11 mouse cellular contexts compared by ENCODE assay signal in genomic region chr15:103378665-103379356, GRCm38 (mm10). TPM values are rescaled to one million over a fixed set of nuclear protein-coding genes. Genes with fewer than 3 reads are reported as not detected.
DNase-seq lines count a peak whose midpoint lies in the region; ATAC-seq lines count a peak whose summit lies in the region.
"Had no signal": no experiment of that assay in that cellular context is flagged by ENCODE, and none has a peak within 500 bp of the region (broad histone marks: within the 10 kb centered on the region; RNA-seq: fewer than 3 reads in every experiment).

No protein-coding gene starts in this region.

- H3K27me3 ChIP-seq in kidney, embryonic 15.5 days = no peaks in the 10 kb centered on the region
- H3K27me3 ChIP-seq in kidney, embryonic 14.5 days (ENCODE audit: control insufficient read depth, insufficient read depth, low read length) = no peaks in the 10 kb centered on the region
- no peaks in the 10 kb centered on the region for H3K27me3 ChIP-seq in heart, embryonic 15.5 days
- H3K27me3 ChIP-seq in forebrain, embryonic 16.5 days (replicated peaks; ENCODE audit: control insufficient read depth, insufficient read depth, low read length) = no peaks in the 10 kb centered on the region
- H3K27me3 ChIP-seq in forebrain, embryonic 10.5 days (ENCODE audit: poor library complexity, severe bottlenecking) = no peaks in the 10 kb centered on the region

- no peaks in the 10 kb centered on the region for H3K9me3 ChIP-seq in kidney, embryonic 15.5 days (replicated peaks)
- H3K9me3 ChIP-seq in kidney, embryonic 14.5 days (ENCODE audit: control insufficient read depth, low read length) = no peaks in the 10 kb centered on the region
- no peaks in the 10 kb centered on the region for H3K9me3 ChIP-seq in heart, embryonic 15.5 days (replicated peaks)
- H3K9me3 ChIP-seq in forebrain, embryonic 16.5 days (ENCODE audit: control insufficient read depth, low read length) = no peaks in the 10 kb centered on the region
- no peaks in the 10 kb centered on the region for H3K9me3 ChIP-seq in forebrain, embryonic 10.5 days

- H3K4me1 ChIP-seq in kidney, embryonic 15.5 days = peaks cover 36% of the 10 kb centered on the region
- peaks cover 23% of the 10 kb centered on the region for H3K4me1 ChIP-seq in kidney, embryonic 14.5 days (ENCODE audit: control insufficient read depth, insufficient read depth, low read length)
- peaks cover 37% of the 10 kb centered on the region for H3K4me1 ChIP-seq in brown adipose tissue, adult 24 weeks (ENCODE audit: control insufficient read depth, insufficient read depth, insufficient read length, low read length)
- peaks cover 50% of the 10 kb centered on the region for H3K4me1 ChIP-seq in heart, embryonic 15.5 days (replicated peaks)
- no peaks in the 10 kb centered on the region; the same call in 1 of the 2 replicates for H3K4me1 ChIP-seq in forebrain, embryonic 16.5 days (replicated peaks; ENCODE audit: control insufficient read depth, insufficient read depth, low read length)
- peaks cover 23% of the 10 kb centered on the region for H3K4me1 ChIP-seq in forebrain, embryonic 10.5 days

- H3K9ac ChIP-seq in kidney, embryonic 15.5 days = no peak overlapping the region
- H3K9ac ChIP-seq in kidney, embryonic 14.5 days (ENCODE audit: low read depth, low read length) = no peak overlapping the region
- no peak overlapping the region for H3K9ac ChIP-seq in heart, embryonic 15.5 days
- H3K9ac ChIP-seq in forebrain, embryonic 16.5 days (replicated peaks; ENCODE audit: low read depth, low read length) = no peak overlapping the region

- H3K27ac ChIP-seq in kidney, embryonic 15.5 days = peak overlapping the region; percentile 28; the same call in 1 of the 2 replicates
- no peak overlapping the region for H3K27ac ChIP-seq in kidney, embryonic 14.5 days (ENCODE audit: low read depth, low read length)
- 0 out of 2 replicates have a peak overlapping the region, but pooled peaks have one; percentile 2 for H3K27ac ChIP-seq in brown adipose tissue, adult 24 weeks (replicated peaks; ENCODE audit: low read depth, low read length)
- H3K27ac ChIP-seq in heart, embryonic 15.5 days = peak overlapping the region; percentile 64
- no peak overlapping the region for H3K27ac ChIP-seq in forebrain, embryonic 16.5 days (ENCODE audit: low read length)
- no peak overlapping the region for H3K27ac ChIP-seq in forebrain, embryonic 10.5 days

- no peak overlapping the region for H3K4me2 ChIP-seq in kidney, embryonic 15.5 days
- no peak overlapping the region for H3K4me2 ChIP-seq in kidney, embryonic 14.5 days (replicated peaks; ENCODE audit: low read depth, low read length)
- no peak overlapping the region for H3K4me2 ChIP-seq in heart, embryonic 15.5 days
- H3K4me2 ChIP-seq in forebrain, embryonic 16.5 days (ENCODE audit: low read length) = no peak overlapping the region

- H3K36me3 ChIP-seq in kidney, embryonic 15.5 days = no peaks in the 10 kb centered on the region
- H3K36me3 ChIP-seq in kidney, embryonic 14.5 days (ENCODE audit: control insufficient read depth, insufficient read depth, low read length) = no peaks in the 10 kb centered on the region
- no peaks in the 10 kb centered on the region for H3K36me3 ChIP-seq in heart, embryonic 15.5 days
- no peaks in the 10 kb centered on the region for H3K36me3 ChIP-seq in forebrain, embryonic 16.5 days (ENCODE audit: control insufficient read depth, insufficient read depth)
- H3K36me3 ChIP-seq in forebrain, embryonic 10.5 days (replicated peaks) = no peaks in the 10 kb centered on the region

- H3K4me3 ChIP-seq in kidney, embryonic 15.5 days (replicated peaks) = no peak overlapping the region
- no peak overlapping the region for H3K4me3 ChIP-seq in kidney, embryonic 14.5 days (ENCODE audit: low read length)
- H3K4me3 ChIP-seq in brown adipose tissue, adult 24 weeks (ENCODE audit: insufficient read depth, low read depth, low read length) = no peak overlapping the region
- H3K4me3 ChIP-seq in heart, embryonic 15.5 days = no peak overlapping the region
- no peak overlapping the region for H3K4me3 ChIP-seq in forebrain, embryonic 16.5 days (replicated peaks; ENCODE audit: low read length)
- H3K4me3 ChIP-seq in forebrain, embryonic 10.5 days = no peak overlapping the region

- 46% methylated on average over 3 of the region's 3 CpGs for WGBS in kidney, embryonic 15.5 days
- WGBS in kidney, embryonic 14.5 days = 60% methylated on average over 3 of the region's 3 CpGs
- 22% methylated on average over 3 of the region's 3 CpGs for WGBS in heart, embryonic 15.5 days
- WGBS in forebrain, embryonic 16.5 days = 42% methylated on average over 3 of the region's 3 CpGs
- WGBS in forebrain, embryonic 10.5 days = 71% methylated on average over 3 of the region's 3 CpGs

- ATAC-seq in kidney, embryonic 15.5 days (replicated peaks; ENCODE audit: low FRiP score) = no peak
- ATAC-seq in kidney, embryonic 14.5 days (ENCODE audit: low FRiP score, low TSS enrichment) = no peak
- peak; percentile 50; the same call in 1 of the 2 replicates for ATAC-seq in heart, embryonic 15.5 days (replicated peaks; ENCODE audit: insufficient number of reproducible peaks, insufficient read depth, low FRiP score, low read depth)
- 0 out of 2 replicates have a peak, but pooled peaks have one; percentile 15 for ATAC-seq in megakaryocyte progenitor cell, adult 5-6 weeks (replicated peaks; ENCODE audit: poor library complexity)
- no peak for ATAC-seq in forebrain, embryonic 16.5 days
- ATAC-seq: forebrain, embryonic 14.5 days; inflammation-experienced regulatory T-cells, adult 6 months had no signal

- no peak for DNase-seq in forebrain, embryonic 10.5 days (ENCODE audit: extremely low spot score, low spot score)

RNA-seq across cellular contexts. Expression of gene Itga5, which starts 12.2 kb away (rescaled TPM):
- polyA plus RNA-seq in kidney, embryonic 15.5 days (2015; fragmentation: Nextera tagmentation; extraction: Ambion mirVana) = 32.8 and 41.3 TPM in 2 replicates
- 19.6 and 37.4 TPM in 2 replicates for polyA plus RNA-seq in kidney, embryonic 14.5 days (2014; fragmentation: Nextera tagmentation; extraction: Ambion mirVana)
- 2.7 and 5.3 TPM in 2 replicates for polyA plus RNA-seq in brown adipose tissue, adult 24 weeks (2012; ENCODE audit: insufficient read depth, insufficient read length, missing spikeins)
- 62.4 and 70.8 TPM in 2 replicates for polyA plus RNA-seq in heart, embryonic 15.5 days (2015; fragmentation: Nextera tagmentation; extraction: Ambion mirVana)
- 16.4 and 17.3 TPM in 2 replicates for total RNA-seq in megakaryocyte progenitor cell, adult 5-6 weeks (2015)
- total RNA-seq in megakaryocyte progenitor cell, adult 5-6 weeks (2017) = 8.4 and 10.5 TPM in 2 replicates
- 6.7 and 7.9 TPM in 2 replicates for polyA plus RNA-seq in forebrain, embryonic 16.5 days (2015; fragmentation: Nextera tagmentation; extraction: Ambion mirVana)
- polyA plus RNA-seq in forebrain, embryonic 10.5 days (2016; fragmentation: Nextera tagmentation; extraction: Ambion mirVana) = 22.8 and 25.6 TPM in 2 replicates

RNA-seq across cellular contexts. Expression of gene Zfp385a, which starts 38.9 kb away (rescaled TPM):
- polyA plus RNA-seq in kidney, embryonic 15.5 days (2015; fragmentation: Nextera tagmentation; extraction: Ambion mirVana) = 12.5 and 14.4 TPM in 2 replicates
- polyA plus RNA-seq in kidney, embryonic 14.5 days (2014; fragmentation: Nextera tagmentation; extraction: Ambion mirVana) = 12.3 and 18.2 TPM in 2 replicates
- polyA plus RNA-seq in brown adipose tissue, adult 24 weeks (2012; ENCODE audit: insufficient read depth, insufficient read length, missing spikeins) = 12.2 and 17.4 TPM in 2 replicates
- polyA plus RNA-seq in heart, embryonic 15.5 days (2015; fragmentation: Nextera tagmentation; extraction: Ambion mirVana) = 5.9 and 10.5 TPM in 2 replicates
- total RNA-seq in megakaryocyte progenitor cell, adult 5-6 weeks (2015) = 11.5 and 12.4 TPM in 2 replicates
- total RNA-seq in megakaryocyte progenitor cell, adult 5-6 weeks (2017) = 2.0 and 3.2 TPM in 2 replicates
- polyA plus RNA-seq in forebrain, embryonic 16.5 days (2015; fragmentation: Nextera tagmentation; extraction: Ambion mirVana) = 12.2 and 13.1 TPM in 2 replicates
- polyA plus RNA-seq in forebrain, embryonic 10.5 days (2016; fragmentation: Nextera tagmentation; extraction: Ambion mirVana) = 23.1 and 23.6 TPM in 2 replicates
- polyA plus RNA-seq: inflammation-experienced regulatory T-cells, adult 6 months had no signal

RNA-seq across cellular contexts. Expression of gene Gtsf1, which starts 51.5 kb away (rescaled TPM):
- polyA plus RNA-seq in kidney, embryonic 15.5 days (2015; fragmentation: Nextera tagmentation; extraction: Ambion mirVana) = not detected in 2 replicates
- not detected in 2 replicates for polyA plus RNA-seq in kidney, embryonic 14.5 days (2014; fragmentation: Nextera tagmentation; extraction: Ambion mirVana)
- polyA plus RNA-seq in brown adipose tissue, adult 24 weeks (2012; ENCODE audit: insufficient read depth, insufficient read length, missing spikeins) = not detected in 2 replicates
- polyA plus RNA-seq in heart, embryonic 15.5 days (2015; fragmentation: Nextera tagmentation; extraction: Ambion mirVana) = 28.5 and 32.6 TPM in 2 replicates
- not detected in 2 replicates for total RNA-seq in megakaryocyte progenitor cell, adult 5-6 weeks (2015)
- total RNA-seq in megakaryocyte progenitor cell, adult 5-6 weeks (2017) = 0.27 TPM in 1 of 2 replicates, not detected in the other
- not detected in 2 replicates for polyA plus RNA-seq in forebrain, embryonic 16.5 days (2015; fragmentation: Nextera tagmentation; extraction: Ambion mirVana)
- not detected in 2 replicates for polyA plus RNA-seq in forebrain, embryonic 10.5 days (2016; fragmentation: Nextera tagmentation; extraction: Ambion mirVana)
- total RNA-seq: layer of hippocampus, adult 18-20 months had no signal
- polyA plus RNA-seq: forebrain, embryonic 14.5 days; limb, embryonic 11.5 days had no signal

Comparison
In these comparisons a context has a peak if more than half of its experiments do, and no peak if none do; other contexts are left out.
1. H3K27ac ChIP-seq: peak in kidney, embryonic 15.5 days (single experiment), brown adipose tissue, adult 24 weeks (single experiment) and heart, embryonic 15.5 days (single experiment); none in kidney, embryonic 14.5 days (single experiment), forebrain, embryonic 16.5 days (single experiment) and forebrain, embryonic 10.5 days (single experiment).
2. ATAC-seq: peak in heart, embryonic 15.5 days (single experiment) and megakaryocyte progenitor cell, adult 5-6 weeks (single experiment); none in kidney, embryonic 15.5 days (single experiment), kidney, embryonic 14.5 days (single experiment) and forebrain, embryonic 16.5 days (single experiment).
3. RNA of gene Gtsf1, which starts 51.5 kb away (polyA plus RNA-seq): 28.5 to 32.6 TPM in heart, embryonic 15.5 days; not detected in kidney, embryonic 15.5 days, not detected in kidney, embryonic 14.5 days, not detected in brown adipose tissue, adult 24 weeks, not detected in forebrain, embryonic 16.5 days and not detected in forebrain, embryonic 10.5 days; every median in the first group is over 10 times any median in the second.